Mouse (Mus musculus) common myeloid progenitor, adult 5-6 weeks (primary cell): ENCODE results near the gene Arrdc5. TPM values are rescaled to one million over a fixed set of nuclear protein-coding genes. Genes with fewer than 3 reads are reported as not detected.

Experiments
- ATAC-seq: replicated peaks from 2 replicates; pipeline ENCODE4 v1.8.0; 2016; ENCODE audit warnings: low read depth, mild to moderate bottlenecking, moderate TSS enrichment, inconsistent platforms; ENCODE audit not compliant: poor library complexity, severe bottlenecking
- total RNA-seq: library from RNA; stranded (forward); fragments of 200-1000, 187-1606 nt; gene quantifications from 2 replicates; pipeline ENCODE4 v1.2.3, GENCODE M21; 2017

Arrdc5 gene
- not detected in 2 replicates for total RNA-seq

DNA sequence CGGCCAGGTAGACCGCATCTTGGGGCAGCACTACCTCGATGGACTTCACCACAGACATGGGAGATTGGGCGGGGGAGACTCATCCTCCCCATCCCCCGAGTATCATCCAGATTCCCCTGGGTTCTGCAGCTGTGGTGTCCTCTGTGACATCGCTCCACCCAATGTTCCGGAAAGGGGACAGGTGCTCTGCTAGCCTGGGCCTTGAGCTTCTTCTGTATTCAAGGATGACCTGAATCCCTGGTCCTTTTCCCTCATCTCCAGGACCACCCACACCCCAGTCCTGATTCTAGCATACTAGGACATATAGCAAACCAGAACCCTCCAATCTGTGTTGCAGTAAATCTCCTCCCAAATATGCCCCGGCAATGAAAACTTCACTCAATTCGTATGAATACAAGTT, at the start of gene Arrdc5:
Gene Arrdc5 (minus strand): TSS at position 101 of the 400 bp plus-strand sequence.
- ATAC-seq, result no peak

DNA sequence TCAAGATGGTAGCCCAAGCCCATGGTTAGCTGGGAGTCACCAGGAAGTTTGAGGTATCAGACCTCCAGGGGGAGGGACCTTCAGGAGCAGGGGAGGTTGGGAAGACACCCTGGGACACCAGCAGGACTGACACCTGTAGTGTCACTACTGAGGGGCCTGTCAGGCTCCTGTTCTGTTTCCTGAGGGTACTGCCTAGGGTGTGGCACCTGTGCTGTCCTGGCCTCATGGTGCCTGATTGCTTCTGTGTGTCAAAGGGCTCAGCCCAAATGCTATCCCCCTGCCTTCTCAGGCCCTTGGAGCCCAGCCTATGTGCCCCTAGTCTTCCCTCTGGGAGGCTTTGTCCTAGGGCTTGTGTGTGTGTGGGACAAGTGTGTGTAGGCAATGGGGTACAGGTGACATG, 48.5 kb upstream of the Arrdc5 start:
- ATAC-seq, result no peak

DNA sequence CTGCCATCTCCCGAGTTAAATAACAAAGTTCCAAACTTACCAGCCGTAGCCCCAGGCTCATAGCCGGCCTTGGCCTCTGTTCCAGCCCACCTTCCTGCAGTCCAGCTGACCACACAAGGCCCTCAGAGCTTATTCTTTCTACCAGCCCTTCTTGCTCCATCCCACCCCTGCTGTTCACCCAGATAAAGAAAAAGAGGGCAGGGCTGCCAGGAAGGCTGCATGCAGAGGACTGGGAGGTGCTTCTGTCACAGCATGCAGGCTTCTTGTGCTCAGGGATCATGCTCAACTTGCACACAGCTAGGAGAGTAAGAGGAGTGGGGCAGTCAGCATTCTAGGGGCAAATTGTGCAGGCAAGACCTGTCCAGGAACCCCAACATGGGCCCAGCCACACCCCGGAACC, 48.0 kb upstream of the Arrdc5 start:
- no peak; the same call in 1 of the 2 replicates for ATAC-seq

DNA sequence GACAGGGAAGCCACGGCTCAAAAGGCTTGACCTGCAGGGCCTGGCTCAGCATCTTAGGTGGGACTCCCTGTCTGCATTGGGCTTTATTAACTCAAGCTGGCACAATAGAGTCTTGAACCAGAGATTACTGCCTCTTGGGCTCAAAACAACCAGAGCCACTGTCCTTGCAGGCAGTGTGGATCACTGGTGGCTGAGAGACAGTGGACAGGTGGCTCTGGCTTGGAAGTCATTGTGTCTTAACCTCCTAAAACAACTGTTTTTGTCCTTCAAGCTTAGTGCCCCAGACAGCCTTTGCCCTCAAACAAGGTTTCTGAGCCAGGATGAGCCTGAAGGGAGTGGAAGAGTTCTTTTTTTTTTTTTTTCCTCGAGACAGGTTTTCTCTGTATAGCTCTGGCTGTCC, 45.3 kb upstream of the Arrdc5 start:
- no peak for ATAC-seq

DNA sequence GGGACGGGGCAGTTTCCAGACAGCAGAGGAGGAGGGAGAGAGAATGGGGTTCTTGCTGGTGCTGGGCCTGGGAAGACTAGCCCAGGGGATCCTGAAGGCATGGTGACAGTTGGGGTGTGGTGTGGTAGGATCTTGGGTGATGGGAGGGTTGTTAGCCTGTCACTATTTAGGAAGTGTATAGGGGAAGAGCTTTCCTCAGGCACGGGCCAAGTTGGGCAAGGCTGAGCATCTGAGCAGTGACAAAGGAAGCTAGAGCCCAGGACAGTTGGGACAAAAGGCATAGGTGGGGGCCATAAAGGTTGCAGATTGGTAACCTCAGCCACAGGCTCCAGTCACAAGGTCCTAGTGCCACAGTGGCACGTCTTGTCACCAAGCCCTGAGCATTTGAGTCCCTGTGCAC, 43.4 kb upstream of the Arrdc5 start:
- ATAC-seq, result peak; percentile 43

DNA sequence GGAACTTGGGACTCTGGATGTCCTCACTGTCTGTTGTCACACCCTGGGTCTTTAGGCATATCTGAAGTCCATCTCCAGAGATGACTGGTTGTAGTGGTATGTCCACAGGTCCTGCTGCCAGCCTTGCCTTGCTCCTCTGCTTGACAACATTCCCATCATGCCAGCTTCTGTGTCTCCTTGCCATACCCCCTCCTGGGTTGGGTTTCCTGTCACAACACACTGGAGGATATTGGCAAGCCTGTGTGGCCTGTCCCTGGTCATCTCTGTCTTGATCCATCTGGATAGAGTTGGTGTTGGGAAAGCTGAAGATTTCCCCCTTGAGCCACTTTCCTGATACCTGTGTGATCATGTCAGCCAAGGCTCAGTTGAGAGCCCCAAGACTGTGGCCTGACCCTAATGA, 40.6 kb upstream of the Arrdc5 start:
- ATAC-seq, result no peak

DNA sequence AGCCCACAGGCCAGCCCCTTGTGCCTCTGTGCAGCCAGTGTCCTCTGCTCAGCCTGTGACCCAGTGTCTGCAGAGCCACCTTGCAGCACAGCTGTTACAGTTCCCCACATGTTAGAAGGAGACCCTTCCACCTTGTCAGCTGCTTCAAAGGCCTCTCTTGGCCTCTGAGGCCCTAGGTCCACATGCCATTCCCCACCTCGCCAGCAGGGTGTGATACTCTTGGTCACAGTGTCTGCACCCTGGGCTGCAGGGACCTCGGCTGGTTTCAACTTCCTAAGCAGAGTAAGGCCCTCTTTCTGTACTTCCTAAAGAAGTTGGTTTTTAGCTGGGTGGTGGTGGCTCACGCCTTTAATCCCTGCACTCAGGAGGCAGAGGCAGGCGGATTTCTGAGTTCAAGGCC, 38.8 kb upstream of the Arrdc5 start:
- peak; percentile 67 for ATAC-seq

DNA sequence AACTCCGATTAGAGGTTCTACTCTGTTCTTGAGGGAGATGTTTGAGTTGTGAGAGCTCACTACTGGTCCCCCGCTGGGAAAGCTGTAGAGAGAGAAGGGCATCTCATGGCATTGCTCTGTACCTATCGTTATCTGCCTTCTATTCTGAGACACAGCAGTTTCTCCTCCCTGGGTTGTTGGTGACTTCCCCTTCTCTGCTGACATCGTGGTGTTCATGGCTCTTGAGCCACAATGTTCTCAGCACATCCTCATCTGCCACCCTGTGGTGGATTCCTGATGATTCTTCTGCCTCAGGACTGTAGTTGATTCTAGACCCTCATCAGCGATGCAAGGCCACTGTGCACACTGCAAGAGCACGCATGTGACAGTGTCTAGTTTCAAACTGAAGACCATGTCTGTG, 37.7 kb upstream of the Arrdc5 start:
- peak; percentile 62 for ATAC-seq

DNA sequence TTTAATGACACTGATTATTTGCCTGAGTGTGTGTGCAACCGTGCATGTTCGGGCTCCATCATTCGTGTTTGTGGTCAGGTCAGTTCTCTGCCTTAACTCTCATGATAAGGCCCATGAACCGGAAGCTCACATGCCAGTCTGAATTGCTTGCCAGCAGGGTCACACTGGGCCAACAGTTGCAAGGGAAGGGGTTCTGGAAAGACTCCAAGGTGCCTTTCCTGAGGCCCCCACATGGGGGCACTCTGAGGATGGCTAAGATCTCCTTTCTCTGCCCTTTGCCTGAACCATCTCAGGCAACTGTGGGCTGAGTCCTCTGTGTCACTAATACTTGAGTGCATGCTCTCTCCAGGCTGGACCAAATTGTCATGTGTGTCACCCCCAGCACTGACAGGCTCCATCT, 37.1 kb upstream of the Arrdc5 start:
- peak; percentile 78 for ATAC-seq

DNA sequence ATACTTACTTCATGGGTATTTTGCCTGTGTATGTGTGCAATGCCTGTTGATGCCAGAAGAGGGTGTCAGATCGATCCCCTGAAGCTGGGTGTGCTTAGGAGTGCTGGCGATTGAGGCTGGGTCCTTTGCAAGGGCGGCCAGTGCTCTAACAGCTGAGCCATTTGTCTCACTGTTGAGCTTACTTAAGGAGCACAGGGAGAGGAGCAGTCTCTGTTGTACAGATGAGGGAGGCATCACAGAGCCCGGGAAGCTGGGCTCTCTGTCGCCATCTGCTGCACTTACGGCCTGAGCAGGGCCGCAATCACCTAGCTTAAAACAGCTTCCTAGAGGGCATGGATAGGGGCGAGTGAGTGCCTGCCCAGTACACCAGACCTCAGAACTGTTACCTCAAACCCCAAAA, 32.9 kb upstream of the Arrdc5 start:
- no peak for ATAC-seq

DNA sequence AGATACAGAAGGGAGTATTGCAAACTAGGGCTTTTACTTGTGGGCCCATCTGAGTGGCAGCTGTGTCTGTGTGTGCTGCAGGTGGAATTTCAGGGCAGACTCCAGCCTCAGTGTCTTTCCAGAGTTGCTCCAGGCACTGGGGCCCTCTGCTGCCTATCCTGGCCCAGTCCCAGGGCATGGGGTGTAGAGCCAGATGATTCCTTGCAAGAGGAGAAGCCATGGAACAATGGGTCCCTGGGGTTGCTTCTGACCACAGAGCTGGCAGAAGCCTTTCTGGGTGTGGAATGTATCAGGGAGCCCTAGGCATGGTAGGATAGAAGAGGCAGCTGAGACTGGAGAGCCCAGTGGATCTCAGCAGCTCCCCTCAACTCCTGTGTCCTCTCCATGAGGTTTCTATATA, 31.2 kb upstream of the Arrdc5 start:
- ATAC-seq, result no peak

DNA sequence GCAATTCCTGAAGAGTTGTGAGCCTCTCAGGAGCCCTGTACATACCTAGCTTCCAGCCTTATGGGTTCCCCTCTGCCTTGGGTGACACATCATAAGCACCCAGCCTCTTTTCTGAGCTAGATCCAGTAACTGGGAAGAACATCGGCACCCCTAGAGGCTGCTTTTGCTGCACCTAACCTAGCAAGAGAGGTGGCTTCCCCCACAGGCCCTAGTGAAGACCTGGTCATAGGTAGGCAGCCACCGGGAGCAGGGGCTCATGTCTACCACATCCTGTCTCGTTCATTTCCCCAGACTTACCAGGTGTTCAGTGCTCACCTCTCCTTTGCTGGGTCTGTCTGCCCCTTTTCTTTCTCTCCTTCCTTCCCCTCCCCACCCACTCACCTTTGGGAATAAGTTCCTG, 30.3 kb upstream of the Arrdc5 start:
- no peak for ATAC-seq

DNA sequence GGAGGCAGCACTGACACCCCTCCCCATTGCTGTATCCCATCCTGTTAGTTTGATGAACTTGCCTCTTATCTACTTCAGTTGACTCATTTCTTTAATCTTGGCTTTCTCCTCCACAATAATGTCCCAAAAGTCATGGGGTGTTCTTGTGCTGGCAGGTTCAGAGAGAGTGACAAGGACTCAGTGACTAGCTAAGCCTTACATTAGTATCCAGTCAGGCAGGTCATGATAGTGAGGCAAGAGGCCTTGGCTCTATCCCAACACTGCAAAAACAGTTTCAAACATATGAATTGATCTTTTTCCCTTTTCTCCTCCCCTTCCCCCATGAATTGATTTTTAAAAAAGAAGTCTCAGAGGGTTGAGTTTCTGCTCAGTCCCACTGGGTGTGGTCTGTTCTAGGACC, 29.2 kb upstream of the Arrdc5 start:
- ATAC-seq, result no peak

DNA sequence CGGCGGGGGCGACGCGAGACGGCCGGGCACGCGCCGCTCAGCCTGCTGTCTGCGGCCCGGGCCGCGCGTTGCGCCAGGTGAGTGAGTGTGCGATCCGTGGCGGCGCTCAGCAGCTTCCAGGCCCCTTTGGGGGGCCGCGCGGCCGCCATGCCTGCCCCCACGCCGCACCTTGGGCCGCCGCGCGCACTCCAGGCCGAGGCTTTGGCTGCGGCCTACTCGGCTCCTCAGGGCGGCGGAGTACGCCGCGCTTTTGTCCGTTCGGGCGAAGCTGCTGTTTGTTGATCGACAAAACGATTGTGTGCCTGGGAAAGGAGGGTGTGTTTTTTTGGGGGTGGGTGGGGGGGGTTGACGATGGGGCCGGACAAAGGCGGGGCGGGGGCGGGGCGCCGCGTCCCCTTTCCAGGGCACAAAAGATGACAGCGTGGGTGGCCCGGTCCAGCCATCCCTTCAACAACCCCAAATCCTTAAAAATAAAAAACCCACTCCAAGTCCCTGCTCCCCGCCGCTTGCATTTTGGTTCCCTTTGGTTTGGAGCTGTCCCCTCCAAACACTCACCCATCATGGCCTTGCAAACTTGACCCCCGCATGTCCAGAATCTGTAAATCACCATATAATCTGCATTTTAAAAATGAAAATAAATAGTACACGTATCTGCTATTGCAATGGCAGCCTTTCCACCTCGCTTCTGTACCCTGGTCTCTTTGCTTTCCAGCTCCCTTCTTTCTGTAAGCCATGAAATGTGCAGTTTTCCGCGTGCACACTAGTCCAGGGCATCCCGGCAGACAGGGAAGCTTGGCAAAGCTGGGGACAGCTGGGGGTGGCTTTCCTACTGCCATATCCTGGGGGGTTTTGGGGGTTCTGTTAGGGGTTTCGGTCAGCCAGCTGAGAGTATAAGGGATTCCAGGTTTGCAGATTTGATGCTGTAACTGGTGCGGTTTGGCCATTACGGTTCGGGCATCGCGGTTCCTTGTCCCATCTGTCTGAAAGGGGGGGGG, 26.4 kb upstream of the Arrdc5 start:
- no peak for ATAC-seq

DNA sequence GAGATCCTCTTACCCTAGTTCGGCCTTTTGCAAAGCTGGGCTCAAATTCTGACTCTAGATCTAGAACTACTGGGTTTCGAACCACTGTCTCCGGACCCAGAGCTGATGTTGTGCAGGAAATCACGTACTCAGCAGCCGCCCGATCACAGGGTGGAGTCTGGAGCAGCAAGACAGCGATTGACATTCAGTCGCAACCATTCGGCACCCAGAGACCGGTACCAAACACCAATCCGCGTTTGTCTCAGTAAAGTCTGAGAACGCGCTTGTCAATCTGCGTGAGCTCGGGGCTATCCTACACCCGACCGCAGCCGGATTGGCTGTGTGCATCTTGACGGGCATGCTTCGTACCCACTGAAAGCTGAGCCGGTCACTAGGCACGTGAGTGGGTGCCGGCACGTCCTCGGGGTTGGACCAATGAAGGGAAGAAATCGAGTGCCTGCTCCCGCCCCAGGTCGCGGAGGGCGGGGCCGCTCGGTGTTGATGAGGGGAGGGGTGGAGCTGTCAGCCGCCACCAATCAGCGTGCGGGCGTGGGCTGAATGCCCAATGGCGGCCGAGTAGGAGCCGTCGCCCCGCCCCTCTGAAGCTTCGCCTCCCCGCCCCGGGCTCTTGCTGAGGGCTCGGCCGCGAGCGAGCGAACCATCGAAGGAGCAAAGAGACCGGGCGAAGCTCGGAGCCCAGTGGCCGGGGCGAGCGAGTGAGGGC, 25.5 kb upstream of the Arrdc5 start, which contains the start of gene Kdm4b:
Gene Kdm4b (plus strand): TSS at position 613 of the 703 bp plus-strand sequence.
- peak; percentile 95 for ATAC-seq

DNA sequence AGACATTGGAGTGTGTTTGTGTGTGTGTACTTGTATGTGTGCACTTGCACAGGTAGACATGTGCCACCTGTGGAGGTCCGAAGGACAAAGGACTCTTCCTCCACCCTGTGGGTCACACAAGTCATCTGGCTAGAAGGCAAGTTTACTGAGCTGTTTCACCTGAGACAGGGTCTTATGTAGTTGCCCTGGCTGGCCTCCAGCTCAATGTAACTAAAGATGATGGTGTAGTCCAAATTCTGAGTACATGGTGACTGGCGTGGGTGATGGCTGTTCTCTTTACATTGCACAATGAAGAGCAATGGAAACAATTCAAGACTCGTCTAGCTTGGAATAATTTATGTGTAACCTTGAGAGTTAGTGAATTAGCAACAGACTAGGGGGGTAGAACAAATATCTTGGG, 24.3 kb upstream of the Arrdc5 start:
- no peak for ATAC-seq

DNA sequence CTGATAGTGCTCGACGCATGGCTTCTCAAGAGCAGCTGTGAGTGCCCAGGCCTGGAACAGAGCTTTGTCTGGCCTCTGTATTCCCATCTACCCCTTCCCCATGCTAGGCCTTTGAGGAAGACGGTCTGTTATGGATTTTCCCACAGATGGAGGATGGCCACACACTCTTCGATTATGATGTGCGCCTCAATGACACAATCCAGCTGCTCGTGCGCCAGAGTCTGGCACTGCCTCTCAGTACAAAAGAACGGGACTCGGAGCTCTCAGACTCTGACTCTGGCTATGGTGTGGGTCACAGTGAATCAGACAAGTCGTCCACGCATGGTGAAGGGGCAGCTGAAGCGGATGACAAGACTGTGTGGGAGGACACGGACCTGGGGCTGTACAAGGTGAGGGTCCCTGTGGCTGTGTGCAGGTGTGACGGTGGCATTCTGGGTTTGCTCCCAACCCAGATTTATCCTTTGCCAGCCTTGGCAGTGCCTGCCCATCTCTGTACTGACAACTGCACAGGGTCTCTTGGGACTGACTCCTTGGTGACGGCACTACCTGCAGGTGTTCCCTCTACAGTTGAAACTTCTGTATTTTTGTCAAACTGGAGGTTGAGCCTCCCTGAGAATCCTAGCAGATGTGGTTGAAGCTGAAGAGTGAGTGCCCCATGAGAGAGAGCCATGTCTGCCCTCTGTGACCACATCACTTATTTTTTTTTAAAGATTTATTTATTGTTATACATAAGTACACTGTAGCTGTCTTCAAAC, 9.3 kb upstream of the Arrdc5 start:
- no peak for ATAC-seq

DNA sequence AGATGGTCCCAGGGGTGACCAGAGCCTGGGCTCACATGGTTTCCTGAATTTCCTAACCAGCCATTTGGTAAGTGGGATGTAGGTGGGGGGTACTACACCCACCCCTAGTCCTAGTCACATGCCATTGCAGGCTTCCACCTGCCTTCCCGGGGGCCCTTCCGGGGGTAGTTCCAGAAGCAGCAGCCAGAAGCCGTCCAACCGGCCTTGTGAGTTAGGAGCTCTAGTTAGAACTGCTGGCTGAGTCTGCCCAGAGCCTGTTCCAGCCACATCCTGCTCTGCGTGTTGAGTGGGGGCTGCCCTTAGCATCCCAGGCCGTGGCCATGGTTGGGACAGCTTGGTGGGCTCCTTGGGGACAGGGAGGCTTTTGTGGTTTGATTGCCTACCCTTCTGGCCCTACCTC, 8.0 kb upstream of the Arrdc5 start:
- ATAC-seq, result no peak

DNA sequence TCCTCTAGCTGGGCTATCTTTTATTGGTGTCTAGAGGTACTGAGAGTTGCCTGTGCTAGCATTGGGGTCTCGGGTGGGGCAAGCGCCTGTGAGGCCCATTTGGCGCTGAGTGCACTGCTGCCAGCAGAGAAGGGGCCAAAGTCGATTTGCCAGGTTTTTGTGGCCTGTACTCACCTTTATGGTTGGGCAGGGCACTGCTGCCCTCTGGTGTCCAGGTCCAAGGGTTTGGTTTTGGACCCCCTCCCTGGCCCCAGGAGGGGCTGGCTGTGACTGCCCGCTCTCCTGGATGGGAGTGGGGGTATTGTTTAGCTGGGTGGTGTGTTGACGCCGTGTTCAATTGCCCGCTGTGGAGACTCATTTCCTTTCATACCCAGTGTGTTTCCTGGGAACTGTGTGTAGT, 5.7 kb upstream of the Arrdc5 start:
- ATAC-seq, result no peak

DNA sequence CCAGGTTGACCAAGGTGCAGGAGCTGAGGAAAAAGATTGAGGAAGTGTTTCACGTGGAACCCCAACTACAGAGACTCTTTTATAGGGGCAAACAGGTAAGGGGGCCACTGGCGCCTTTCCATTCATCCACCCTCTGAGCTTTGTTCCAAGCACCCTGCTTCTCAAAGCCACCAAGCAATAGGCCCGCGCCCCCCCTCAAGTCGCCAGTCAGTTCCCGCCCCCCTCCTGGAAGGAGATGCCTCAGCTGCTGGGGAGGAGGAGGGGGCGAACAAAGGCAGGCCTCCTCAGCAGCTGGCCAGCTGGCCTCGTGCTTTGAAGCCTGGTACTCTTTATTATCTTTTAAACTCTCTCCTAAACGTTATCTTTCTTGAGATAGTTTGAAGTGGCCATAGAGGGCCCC, 5.1 kb upstream of the Arrdc5 start:
- ATAC-seq, result no peak

DNA sequence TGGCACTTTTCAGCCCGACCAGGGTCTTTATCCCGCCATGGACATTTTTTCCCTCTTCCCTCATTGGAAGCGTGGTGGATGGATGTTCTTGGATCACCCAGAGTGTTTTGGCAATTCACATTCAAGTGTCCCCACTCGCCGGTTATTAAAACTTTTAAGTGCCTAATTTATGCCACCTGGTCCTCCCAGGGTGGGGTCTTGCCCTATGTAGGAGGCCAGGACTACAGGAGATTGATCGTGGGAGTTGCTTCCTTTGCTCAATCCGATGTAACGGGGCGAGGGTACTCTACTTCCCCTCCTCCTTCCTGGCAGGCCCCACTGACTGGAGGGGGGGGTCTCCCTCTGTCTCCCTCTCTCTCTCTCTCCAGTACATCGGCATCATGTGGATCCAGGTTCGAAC, 4.6 kb upstream of the Arrdc5 start:
- ATAC-seq, result no peak
